Mouse (Mus musculus) thymus, postnatal 36 days (tissue): ENCODE measurements around the gene Sec61b.

Experiments
- DNase-seq, 2 experiments: peaks; one replicate each; pipeline ENCODE4 v3.0.0; 2022; ENCODE audit warnings: mixed read lengths in 2 of 2

The Sec61b gene

DNA sequence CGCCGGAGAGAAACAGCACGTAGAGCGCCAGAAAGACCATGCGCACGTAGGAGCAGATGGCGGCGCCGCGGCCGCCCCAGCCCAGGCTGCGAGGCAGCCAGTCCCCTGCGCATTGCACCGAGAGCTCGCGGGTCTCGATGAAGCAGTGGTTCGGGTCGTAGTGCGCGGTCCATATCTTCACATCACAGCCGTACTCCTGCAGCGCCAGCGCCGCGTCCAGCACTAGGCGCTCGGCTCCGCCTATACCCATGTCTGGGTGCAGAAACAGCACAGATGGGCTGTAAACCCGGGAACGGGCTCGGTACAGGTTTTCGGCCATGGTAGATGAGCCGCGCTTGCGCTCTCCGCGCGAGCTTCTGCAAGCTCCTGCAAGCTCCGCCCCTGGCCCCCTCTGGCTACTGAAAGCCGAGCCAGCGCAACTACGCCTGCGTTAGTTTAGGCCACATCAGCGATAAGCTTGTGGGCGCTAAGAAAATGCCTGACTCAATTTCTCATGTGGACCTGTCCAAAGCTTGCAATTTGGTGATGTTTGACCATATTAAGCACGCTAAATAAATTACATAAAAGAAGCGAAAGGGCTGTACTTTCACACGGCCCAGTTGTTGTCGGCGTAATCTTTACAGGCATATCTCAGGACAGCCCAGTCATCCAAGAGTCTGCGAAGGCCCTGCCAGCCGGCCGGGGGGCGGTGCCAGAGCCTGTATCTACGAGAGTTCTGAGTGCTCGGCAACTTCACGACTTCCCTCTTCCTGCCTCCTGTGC lies at the start of gene Sec61b, which contains the start of gene Alg2:
Sec61b (plus strand) TSS at position 691 of the 762 bp plus-strand sequence.
Alg2 (minus strand) TSS at position 366 of the 762 bp plus-strand sequence.
- DNase-seq = peak; percentile 95 to 98

DNA sequence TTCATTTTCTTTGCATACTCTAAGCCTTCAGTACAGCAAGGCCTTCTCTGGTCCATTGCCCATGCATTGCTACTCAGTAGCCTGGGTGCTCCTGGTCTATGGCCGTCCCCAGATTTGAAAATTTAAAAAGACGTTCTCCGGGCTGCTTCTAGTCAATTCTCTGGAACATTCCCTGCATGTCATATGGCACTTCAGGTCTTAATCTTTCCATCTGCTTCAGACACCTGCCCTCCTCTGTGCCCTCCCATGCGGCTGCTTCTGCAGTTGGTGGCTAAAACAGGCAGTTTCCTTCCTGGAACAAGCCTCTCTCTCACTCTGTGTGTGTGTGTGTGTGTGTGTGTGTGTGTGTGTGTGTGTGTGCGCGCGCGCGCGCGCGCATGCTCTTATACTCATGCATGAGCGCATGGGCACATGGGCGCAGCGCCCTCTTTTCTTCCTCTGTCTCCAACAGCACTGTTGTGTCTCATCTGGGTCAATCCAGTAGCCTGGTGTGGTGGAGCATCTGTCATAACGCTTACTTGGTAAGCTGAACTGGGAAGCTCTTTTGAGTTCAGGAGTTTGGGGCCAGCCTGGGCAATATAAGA lies 49.1 kb upstream of the Sec61b start:
- peak; percentile 53 to 71 for DNase-seq

DNA sequence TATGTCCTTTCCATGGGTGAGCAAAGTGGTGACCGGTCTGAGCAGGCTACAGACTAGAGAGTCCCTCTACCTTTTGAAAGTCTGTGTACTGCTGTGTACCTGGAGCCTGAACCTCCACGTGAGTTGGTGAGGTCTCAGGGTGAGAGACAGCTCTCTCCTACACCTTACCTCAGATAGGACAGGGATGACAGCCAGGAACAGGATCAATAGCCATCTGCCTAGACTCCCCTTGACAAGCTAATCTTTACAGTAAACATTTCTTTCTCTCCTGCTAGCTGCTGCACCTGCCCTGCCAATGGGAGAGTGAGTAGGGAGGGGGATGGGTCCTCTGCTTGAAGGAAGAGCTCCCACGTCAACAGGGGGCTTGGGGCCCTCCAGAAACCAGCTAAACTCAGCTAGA lies 46.9 kb upstream of the Sec61b start:
- no peak for DNase-seq

GRCm38 (mm10) chr4:47430557-47430956 lies 43.9 kb upstream of the Sec61b start:
- no peak for DNase-seq

DNA sequence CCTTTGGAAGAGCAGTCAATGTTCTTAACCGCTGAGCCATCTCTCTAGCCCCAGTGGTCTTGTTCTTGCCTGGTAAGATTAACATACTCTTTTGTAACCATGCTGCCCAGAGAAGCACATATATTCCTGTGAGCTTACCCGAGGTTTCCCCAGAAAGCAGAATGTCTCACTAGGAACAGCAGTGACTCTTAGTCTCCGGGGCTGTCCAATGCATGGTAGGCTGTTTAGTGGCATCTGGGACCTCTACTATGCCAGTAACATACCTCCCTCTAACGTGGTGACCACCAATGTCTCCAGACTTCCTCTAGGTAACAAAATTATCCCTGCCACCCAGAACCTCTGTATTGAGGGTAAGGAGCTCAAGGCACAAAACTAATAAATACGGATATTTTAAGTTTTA lies 43.4 kb upstream of the Sec61b start:
- DNase-seq = no peak

DNA sequence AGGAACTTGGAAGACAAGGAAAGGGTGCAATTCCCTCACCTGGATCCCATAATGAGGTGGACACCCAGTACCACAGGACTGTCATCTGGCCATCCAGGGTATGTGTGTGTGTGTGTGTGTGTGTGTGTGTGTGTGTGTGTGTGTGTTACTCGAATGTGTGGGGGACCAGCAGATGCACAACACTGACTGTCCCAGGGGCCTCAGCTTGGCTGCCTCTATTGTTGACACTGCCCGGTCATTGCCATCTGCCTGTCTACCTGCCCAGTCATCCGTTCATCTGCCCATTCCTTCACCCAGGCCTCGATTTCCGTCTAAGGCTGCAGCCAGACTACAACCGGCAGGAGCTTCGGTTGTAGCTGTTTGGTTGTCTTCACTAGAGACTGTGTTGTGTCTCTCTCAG lies 41.7 kb upstream of the Sec61b start:
- no peak for DNase-seq

GRCm38 (mm10) chr4:47435131-47435530 lies 39.3 kb upstream of the Sec61b start:
- no peak for DNase-seq

GRCm38 (mm10) chr4:47435566-47436360 lies 38.7 kb upstream of the Sec61b start:
- DNase-seq = no peak

- DNase-seq = peak; percentile 79 to 80
Observed at GRCm38 (mm10) chr4:47437365-47438340, 36.8 kb upstream of the Sec61b start.

DNA sequence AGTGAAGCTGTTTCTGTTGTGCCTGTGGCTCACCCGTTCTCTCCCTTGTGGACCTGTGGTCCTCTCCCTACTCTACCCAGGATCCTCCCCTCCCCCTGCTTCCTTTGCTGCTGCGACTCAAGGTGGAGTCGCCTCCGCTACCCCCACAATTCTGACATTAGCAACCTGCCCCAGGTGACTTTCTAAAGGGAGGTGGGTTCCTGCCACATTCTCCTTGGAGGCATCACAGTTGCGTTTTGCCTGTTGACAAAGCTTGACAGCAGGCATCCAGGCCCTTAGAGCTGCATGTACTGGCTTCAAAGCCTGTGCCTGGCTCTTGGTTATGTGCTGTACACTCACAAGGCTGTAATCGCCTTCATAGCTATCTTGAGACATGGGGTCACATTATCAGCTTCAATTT lies 35.5 kb upstream of the Sec61b start:
- DNase-seq = no peak

DNA sequence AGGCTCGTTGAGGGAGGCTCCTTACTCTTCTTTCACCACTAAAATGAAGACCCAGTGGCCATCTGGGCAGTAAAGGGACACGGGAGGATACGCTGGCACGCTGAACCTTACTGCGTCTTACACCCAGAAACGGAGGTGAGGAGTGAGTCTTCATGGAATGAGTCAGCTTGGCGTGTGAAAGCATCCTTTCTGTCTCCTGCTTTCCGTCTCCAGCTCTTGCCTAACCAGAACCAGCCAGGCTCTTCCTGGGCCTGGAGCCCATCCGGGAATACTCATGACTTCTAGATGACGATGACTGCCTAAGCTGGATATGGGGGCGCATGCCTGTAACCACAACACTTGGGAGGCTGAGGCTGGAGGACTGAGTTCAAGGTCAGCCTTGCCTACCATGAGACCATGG lies 33.5 kb upstream of the Sec61b start:
- DNase-seq = no peak

- DNase-seq = no peak
Observed at GRCm38 (mm10) chr4:47448526-47448925, 25.9 kb upstream of the Sec61b start.

GRCm38 (mm10) chr4:47449116-47449515 lies 25.3 kb upstream of the Sec61b start:
- DNase-seq = no peak

- DNase-seq = no peak
Observed at GRCm38 (mm10) chr4:47449586-47450522, 24.6 kb upstream of the Sec61b start.

- no peak for DNase-seq
Observed at GRCm38 (mm10) chr4:47467196-47467595, 7.3 kb upstream of the Sec61b start.

GRCm38 (mm10) chr4:47473586-47473967 lies 881 bp upstream of the Sec61b start:
- DNase-seq = peak in 1 of 2 experiments; percentile 7

GRCm38 (mm10) chr4:47474730-47475643 lies 529 bp downstream of the Sec61b start:
- no peak for DNase-seq

DNA sequence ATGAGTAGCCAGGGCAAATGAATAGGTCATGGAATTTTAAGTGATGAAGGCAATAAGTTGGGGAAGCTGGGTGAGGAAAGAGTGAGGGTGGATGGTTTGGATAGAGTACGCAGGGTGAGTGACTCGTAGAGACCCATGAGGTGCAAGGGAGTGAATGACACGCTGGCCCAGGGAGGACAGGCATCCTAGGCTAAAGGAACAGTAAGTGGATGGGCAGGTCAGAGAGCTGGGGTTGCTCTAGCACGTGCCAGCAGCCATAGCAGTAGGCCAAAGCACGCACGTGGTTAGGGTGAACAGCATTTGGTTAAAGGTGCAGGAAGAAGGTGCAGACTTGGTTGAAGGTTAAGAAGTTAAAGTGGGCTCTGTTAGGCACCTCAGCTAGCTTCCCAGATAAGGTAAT lies 3.1 kb downstream of the Sec61b start:
- no peak for DNase-seq

DNA sequence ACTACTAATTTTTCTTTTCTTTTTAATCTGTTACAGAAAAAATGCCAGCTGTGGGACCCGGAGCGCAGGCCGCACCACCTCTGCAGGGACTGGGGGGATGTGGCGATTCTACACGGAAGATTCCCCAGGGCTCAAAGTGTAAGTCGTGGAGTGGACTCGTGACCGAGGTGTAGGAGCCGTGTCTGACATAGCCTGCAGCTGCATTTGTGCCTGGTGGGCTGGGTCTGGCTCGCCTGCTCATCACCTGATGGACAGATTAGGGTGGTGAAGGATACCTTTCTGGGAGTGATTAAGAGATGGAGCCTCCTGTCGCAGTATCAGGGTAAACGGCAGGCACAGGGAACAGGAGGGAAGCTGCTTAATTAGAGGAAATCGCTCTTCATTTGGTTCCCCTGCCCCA lies 5.6 kb downstream of the Sec61b start:
- no peak for DNase-seq

DNA sequence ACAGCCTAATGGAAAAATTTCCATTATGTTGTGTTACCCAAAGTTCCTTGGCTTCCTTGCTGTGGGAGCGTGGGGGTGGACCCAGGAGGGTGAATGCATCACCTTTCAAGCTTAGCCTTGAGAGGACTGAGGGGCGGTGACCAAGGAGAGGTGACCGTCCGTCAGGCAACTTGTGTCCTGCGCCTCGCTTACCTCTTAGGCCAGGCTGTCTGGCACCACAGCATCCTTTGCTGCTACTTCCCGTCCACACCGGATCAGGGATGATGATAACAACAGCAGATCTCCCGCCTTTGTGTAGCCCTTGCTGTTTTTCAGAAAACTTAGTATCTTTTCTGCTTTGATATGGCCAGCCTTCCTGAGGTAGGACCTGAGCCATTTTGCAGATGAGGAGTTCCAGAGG lies 6.1 kb downstream of the Sec61b start:
- no peak for DNase-seq
